Mouse (Mus musculus): ENCODE measurements around the gene Dph1. TPM values are rescaled to one million over a fixed set of nuclear protein-coding genes. Genes with fewer than 3 reads are reported as not detected.
A peak's percentile ranks its signal among the peaks of the same experiment; 100 is the strongest.

Gene Dph1
- polyA plus RNA-seq (2016; fragmentation: Nextera tagmentation; extraction: Ambion mirVana) = 32.7 and 35.3 TPM in 2 replicates

GRCm38 (mm10) chr11:75190905-75191441, at the start of gene Dph1:
Gene Dph1 (minus strand): TSS chr11:75191241.
- Histone ChIP-seq H3K36me3 (0 out of 2 replicates have a peak, but pooled peaks cover 1% of the 10 kb centered on the region), H3K4me1 (peaks cover 57% of the 10 kb centered on the region), H3K27ac (peak within 1 kb of the TSS; percentile 80), H3K4me3 (peak within 1 kb of the TSS; percentile 68), H3K27me3 (ENCODE audit: low read depth, poor library complexity, severe bottlenecking) (peaks cover 54% of the 10 kb centered on the region), H3K9me3 (replicated peaks) (no peaks in the 10 kb centered on the region)
- WGBS = 45% methylated on average over 5 of the region's 5 CpGs
- DNase-seq (ENCODE audit: low spot score) = no peak

DNA sequence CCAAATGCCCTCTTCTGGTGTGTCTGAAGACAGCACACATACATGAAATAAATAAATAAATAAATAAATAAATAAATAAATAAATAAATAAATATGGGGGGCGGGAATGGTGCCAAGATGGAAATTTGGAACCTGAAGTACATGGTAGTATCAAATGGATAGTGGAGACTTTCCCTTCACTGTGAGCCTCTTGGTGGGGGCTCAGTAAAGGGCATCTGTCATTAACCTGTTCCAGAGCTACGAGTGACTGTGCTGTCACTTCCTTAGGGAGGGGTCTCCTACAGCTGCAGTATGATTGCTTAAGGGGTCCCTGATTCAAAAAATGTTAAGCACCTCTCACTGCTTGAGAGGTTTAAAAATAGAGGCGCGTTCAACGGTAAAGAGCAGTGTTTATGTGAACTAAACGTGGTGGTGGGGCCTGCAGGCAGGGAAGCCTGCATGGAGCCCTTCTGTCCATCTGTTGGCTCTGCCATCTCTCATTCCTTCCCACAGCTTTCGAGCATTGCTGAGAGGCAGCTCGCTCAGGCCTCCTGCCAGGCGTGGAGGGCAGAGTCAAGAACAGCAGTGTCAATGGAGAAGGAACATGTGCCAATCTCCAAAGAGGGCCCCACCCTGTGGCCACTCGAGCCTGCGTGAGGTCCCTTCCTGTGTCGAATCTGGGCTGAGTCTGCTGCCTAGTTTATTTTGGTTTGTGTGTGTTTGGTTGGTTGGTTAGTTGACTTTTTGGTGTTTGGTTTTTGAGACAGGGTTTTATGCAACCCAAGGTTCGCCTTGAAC, 49.3 kb upstream of the Dph1 start:
- Histone ChIP-seq H3K36me3 (no peaks in the 10 kb centered on the region), H3K9me3 (replicated peaks) (no peaks in the 10 kb centered on the region), H3K4me3 (no peak overlapping the region), H3K27ac (no peak overlapping the region), H3K27me3 (ENCODE audit: low read depth, poor library complexity, severe bottlenecking) (peaks cover 28% of the 10 kb centered on the region), H3K4me1 (peaks cover 6% of the 10 kb centered on the region)
- no peak for DNase-seq (ENCODE audit: low spot score)
- 80% methylated on average over 13 of the region's 13 CpGs for WGBS

DNA sequence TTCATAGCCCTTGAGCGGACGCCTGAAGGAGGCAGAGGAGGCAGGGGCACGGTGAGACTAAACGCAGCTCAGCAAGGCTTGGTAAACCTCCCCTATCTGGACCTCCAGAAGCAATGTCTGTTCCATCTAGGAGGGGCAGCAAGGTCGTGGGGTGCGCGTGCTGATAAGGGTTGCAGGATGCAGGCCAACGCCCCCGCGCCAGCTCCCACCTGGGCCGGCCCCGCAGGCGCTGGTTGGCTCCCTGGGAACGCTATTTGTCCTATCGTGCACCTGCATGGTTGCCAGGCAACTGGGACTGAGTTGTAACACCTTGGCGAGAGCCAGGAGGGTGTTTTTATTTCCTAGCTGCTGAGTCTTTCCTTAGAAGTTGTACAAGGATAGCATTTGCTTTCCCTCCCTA, 43.7 kb upstream of the Dph1 start:
- peaks cover 59% of the 10 kb centered on the region for H3K27me3 ChIP-seq (ENCODE audit: low read depth, poor library complexity, severe bottlenecking)
- no peak for DNase-seq (ENCODE audit: low spot score)
- no peak overlapping the region; the same call in 1 of the 2 replicates for H3K27ac ChIP-seq
- WGBS = 8% methylated on average over 16 of the region's 16 CpGs
- H3K36me3 ChIP-seq = no peaks in the 10 kb centered on the region
- peaks cover 23% of the 10 kb centered on the region for H3K4me1 ChIP-seq
- H3K4me3 ChIP-seq = no peak overlapping the region
- no peaks in the 10 kb centered on the region for H3K9me3 ChIP-seq (replicated peaks)

GRCm38 (mm10) chr11:75232434-75232833, 41.4 kb upstream of the Dph1 start:
- WGBS = 71% methylated on average over 4 of the region's 4 CpGs

DNA sequence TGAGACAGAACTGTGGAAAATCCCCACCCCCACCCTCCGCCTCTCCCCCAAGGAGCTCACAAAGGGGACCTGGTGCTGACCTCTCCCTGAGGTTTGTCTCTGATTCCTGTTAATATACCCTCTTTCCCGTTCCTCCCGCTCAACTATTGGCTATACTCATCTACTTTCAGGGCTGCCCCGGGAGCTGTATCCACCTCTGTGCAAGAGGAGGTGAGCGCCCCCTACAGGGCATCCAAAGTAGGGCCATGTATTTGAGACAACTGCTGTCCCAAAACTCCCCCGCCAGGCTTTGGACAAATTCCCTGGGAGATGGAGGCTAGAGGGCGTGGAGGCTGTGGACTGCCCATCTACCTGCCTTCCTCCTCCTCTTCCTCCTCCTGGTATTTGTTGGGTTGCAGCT, 40.7 kb upstream of the Dph1 start:
- Histone ChIP-seq H3K4me1 (peaks cover 34% of the 10 kb centered on the region), H3K4me3 (no peak overlapping the region), H3K36me3 (no peaks in the 10 kb centered on the region), H3K9me3 (replicated peaks) (no peaks in the 10 kb centered on the region), H3K27me3 (ENCODE audit: low read depth, poor library complexity, severe bottlenecking) (peaks cover 46% of the 10 kb centered on the region), H3K27ac (peak overlapping the region; percentile 67)
- WGBS = 11% methylated on average over 7 of the region's 7 CpGs
- DNase-seq (ENCODE audit: low spot score) = peak; percentile 85

More at GRCm38 (mm10) chr11:75232434-75232833, 41.4 kb upstream of the Dph1 start:
- Histone ChIP-seq H3K4me3 (no peak overlapping the region), H3K27ac (peak overlapping the region; percentile 67), H3K36me3 (no peaks in the 10 kb centered on the region), H3K4me1 (peaks cover 34% of the 10 kb centered on the region), H3K27me3 (ENCODE audit: low read depth, poor library complexity, severe bottlenecking) (peaks cover 52% of the 10 kb centered on the region), H3K9me3 (replicated peaks) (no peaks in the 10 kb centered on the region)
- no peak for DNase-seq (ENCODE audit: low spot score)

DNA sequence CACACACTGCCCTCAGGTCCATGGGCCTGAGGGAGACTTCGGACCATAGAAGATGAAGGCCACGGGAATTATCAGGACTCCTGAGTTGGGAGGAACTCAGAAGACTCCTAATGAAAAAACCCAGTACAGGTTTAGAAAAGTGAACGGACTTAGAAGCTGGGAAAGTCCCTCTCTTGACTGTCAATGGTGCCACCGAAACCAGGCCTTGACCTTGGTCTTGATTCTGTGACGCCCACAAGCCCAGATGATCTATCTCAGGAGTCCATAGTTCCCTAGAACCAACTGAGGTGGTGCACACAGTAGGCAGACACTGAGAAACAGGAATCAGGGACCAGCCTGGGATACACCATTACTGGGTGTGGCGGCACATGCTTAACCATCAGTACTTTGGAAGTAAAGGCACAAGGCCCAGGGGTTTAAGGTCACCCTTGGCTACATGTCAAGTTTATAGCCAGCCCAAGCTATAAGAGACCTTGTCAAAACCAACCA, 39.3 kb upstream of the Dph1 start:
- 93% methylated on average over 6 of the region's 6 CpGs for WGBS
- no peak overlapping the region for H3K4me3 ChIP-seq
- H3K27me3 ChIP-seq (ENCODE audit: low read depth, poor library complexity, severe bottlenecking) = peaks cover 31% of the 10 kb centered on the region
- peaks cover 34% of the 10 kb centered on the region for H3K4me1 ChIP-seq
- H3K9me3 ChIP-seq (replicated peaks) = no peaks in the 10 kb centered on the region
- H3K36me3 ChIP-seq = no peaks in the 10 kb centered on the region
- no peak for DNase-seq (ENCODE audit: low spot score)
- H3K27ac ChIP-seq = no peak overlapping the region

DNA sequence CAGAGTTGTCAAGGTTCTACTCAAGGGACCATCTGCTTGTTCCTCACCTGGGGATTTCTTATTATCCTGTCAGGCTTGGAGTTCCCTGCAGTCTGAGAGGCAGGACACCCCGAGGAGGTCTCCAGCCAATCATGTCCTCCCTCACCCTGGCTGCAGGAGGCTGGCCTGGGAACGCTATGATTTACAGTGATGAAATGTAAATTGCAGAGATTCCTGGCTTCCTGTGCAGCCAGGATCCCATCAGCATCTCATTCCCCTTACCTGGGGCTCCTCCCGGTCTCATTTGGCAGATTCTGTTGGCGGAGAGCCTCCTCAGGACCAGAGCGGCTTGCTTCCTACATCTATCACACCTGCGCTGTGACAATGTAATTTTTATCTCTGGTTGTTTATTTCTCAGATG, 38.2 kb upstream of the Dph1 start:
- no peak overlapping the region for H3K4me3 ChIP-seq
- 80% methylated on average over 6 of the region's 6 CpGs for WGBS
- H3K36me3 ChIP-seq = no peaks in the 10 kb centered on the region
- no peaks in the 10 kb centered on the region for H3K9me3 ChIP-seq (replicated peaks)
- H3K27ac ChIP-seq = no peak overlapping the region
- DNase-seq (ENCODE audit: low spot score) = no peak
- peaks cover 21% of the 10 kb centered on the region for H3K27me3 ChIP-seq (ENCODE audit: low read depth, poor library complexity, severe bottlenecking)
- peaks cover 27% of the 10 kb centered on the region for H3K4me1 ChIP-seq

DNA sequence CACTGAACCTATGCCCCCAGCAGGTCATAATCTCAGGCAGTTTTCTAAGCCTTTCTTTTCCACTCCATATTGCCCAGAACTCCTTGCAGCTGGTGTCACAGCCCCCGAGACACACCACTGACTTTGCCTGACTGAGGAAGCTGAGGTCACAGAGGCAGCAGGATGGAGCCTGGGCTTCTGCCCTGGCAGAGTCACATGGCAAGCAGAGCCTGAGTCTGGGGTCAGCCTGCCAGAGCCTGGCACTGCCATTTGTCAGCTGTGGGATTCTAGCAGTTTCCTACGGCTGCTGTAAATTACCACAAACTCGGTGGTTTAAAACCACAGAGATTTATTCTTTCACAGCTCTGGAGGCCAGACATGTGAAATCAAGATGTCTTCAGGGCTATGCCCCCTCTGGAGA, 36.6 kb upstream of the Dph1 start:
- no peak overlapping the region for H3K27ac ChIP-seq
- no peak overlapping the region for H3K4me3 ChIP-seq
- peaks cover 23% of the 10 kb centered on the region for H3K4me1 ChIP-seq
- H3K9me3 ChIP-seq (replicated peaks) = no peaks in the 10 kb centered on the region
- H3K36me3 ChIP-seq = no peaks in the 10 kb centered on the region
- WGBS = 36% methylated on average over 3 of the region's 3 CpGs
- DNase-seq (ENCODE audit: low spot score) = no peak
- peaks cover 4% of the 10 kb centered on the region for H3K27me3 ChIP-seq (ENCODE audit: low read depth, poor library complexity, severe bottlenecking)

DNA sequence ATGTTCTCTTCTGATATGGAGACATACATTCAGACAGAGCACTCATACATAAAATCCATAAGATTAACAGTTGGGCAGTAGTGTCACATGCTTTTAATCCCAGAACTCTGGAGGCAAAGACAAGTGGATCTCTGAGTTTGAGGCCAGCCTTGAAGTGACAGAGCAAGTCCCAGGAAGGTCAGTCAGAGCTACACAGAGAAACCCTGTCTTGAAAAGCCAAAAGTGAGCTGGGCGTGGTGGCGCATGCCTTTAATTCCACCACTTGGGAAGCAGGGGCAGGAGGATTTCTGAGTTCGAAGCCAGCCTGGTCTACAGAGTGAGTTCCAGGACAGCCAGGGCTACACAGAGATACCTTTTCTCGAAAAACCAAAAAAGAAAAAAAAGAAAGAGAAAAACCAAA, 33.8 kb upstream of the Dph1 start:
- WGBS = 93% methylated on average over 4 of the region's 4 CpGs
- Histone ChIP-seq H3K36me3 (no peaks in the 10 kb centered on the region), H3K27ac (no peak overlapping the region), H3K4me3 (no peak overlapping the region), H3K9me3 (replicated peaks) (no peaks in the 10 kb centered on the region), H3K4me1 (peaks cover 16% of the 10 kb centered on the region), H3K27me3 (ENCODE audit: low read depth, poor library complexity, severe bottlenecking) (no peaks in the 10 kb centered on the region)
- DNase-seq (ENCODE audit: low spot score) = no peak

- 85% methylated on average over 12 of the region's 12 CpGs for WGBS
- no peak overlapping the region for H3K4me3 ChIP-seq
- DNase-seq (ENCODE audit: low spot score) = no peak
These were observed 33.0 kb upstream of the Dph1 start for GRCm38 (mm10) chr11:75224062-75224461.

GRCm38 (mm10) chr11:75220517-75221145, 29.6 kb upstream of the Dph1 start:
- 75% methylated on average over 5 of the region's 6 CpGs for WGBS
- no peak for DNase-seq (ENCODE audit: low spot score)
- no peaks in the 10 kb centered on the region for H3K36me3 ChIP-seq
- no peaks in the 10 kb centered on the region for H3K9me3 ChIP-seq (replicated peaks)
- 0 out of 2 replicates have a peak, but pooled peaks cover 5% of the 10 kb centered on the region for H3K4me1 ChIP-seq
- no peak overlapping the region for H3K4me3 ChIP-seq
- H3K27me3 ChIP-seq (ENCODE audit: low read depth, poor library complexity, severe bottlenecking) = peaks cover 8% of the 10 kb centered on the region
- H3K27ac ChIP-seq = no peak overlapping the region

More at GRCm38 (mm10) chr11:75224062-75224461, 33.0 kb upstream of the Dph1 start:
- H3K36me3 ChIP-seq = no peaks in the 10 kb centered on the region
- no peak overlapping the region for H3K27ac ChIP-seq
- H3K4me1 ChIP-seq = peaks cover 10% of the 10 kb centered on the region
- H3K9me3 ChIP-seq (replicated peaks) = no peaks in the 10 kb centered on the region
- no peaks in the 10 kb centered on the region for H3K27me3 ChIP-seq (ENCODE audit: low read depth, poor library complexity, severe bottlenecking)

GRCm38 (mm10) chr11:75220115-75220514, 29.1 kb upstream of the Dph1 start:
- H3K4me3 ChIP-seq = no peak overlapping the region
- no peaks in the 10 kb centered on the region for H3K36me3 ChIP-seq
- H3K9me3 ChIP-seq (replicated peaks) = no peaks in the 10 kb centered on the region
- peaks cover 5% of the 10 kb centered on the region; the same call in 1 of the 2 replicates for H3K4me1 ChIP-seq
- H3K27ac ChIP-seq = no peak overlapping the region
- WGBS = 64% methylated on average over 9 of the region's 9 CpGs
- peaks cover 13% of the 10 kb centered on the region for H3K27me3 ChIP-seq (ENCODE audit: low read depth, poor library complexity, severe bottlenecking)
- DNase-seq (ENCODE audit: low spot score) = no peak

All from limb, embryonic 10.5 days (tissue).